Mouse (Mus musculus) MN1 (cell line): ENCODE data around the gene 9330161L09Rik.

ENCODE experiments used
- DNase-seq: peaks from one replicate; pipeline ENCODE4 v3.0.0-alpha.2; 2016; ENCODE audit warnings: low spot score

Gene 9330161L09Rik

GRCm38 (mm10) chr12:103389348-103389727 lies 18.3 kb downstream of the 9330161L09Rik start:
- DNase-seq = peak; percentile 30

GRCm38 (mm10) chr12:103388505-103389347 lies 18.9 kb downstream of the 9330161L09Rik start, which contains the start of gene Otub2:
Gene Otub2 (plus strand): TSS chr12:103388682.
- peak; percentile 94 for DNase-seq

- DNase-seq = no peak
These were observed 27.4 kb downstream of the 9330161L09Rik start for GRCm38 (mm10) chr12:103380226-103380625.

- DNase-seq = no peak
These were observed 30.8 kb downstream of the 9330161L09Rik start for GRCm38 (mm10) chr12:103376774-103377173.

- no peak for DNase-seq
These were observed 31.5 kb downstream of the 9330161L09Rik start for GRCm38 (mm10) chr12:103376124-103376523.

GRCm38 (mm10) chr12:103373530-103374236 lies 33.9 kb downstream of the 9330161L09Rik start:
- no peak for DNase-seq

- DNase-seq = peak; percentile 19
These were observed 35.9 kb downstream of the 9330161L09Rik start for GRCm38 (mm10) chr12:103371711-103372110.

GRCm38 (mm10) chr12:103370861-103371260 lies 36.8 kb downstream of the 9330161L09Rik start:
- DNase-seq = no peak

GRCm38 (mm10) chr12:103368777-103369176 lies 38.8 kb downstream of the 9330161L09Rik start:
- no peak for DNase-seq

- DNase-seq = no peak
These were observed 39.3 kb downstream of the 9330161L09Rik start for GRCm38 (mm10) chr12:103368326-103368669.

- peak; percentile 68 for DNase-seq
These were observed 39.8 kb downstream of the 9330161L09Rik start for GRCm38 (mm10) chr12:103367620-103368325.

- no peak for DNase-seq
These were observed 40.4 kb downstream of the 9330161L09Rik start for GRCm38 (mm10) chr12:103367171-103367570.

GRCm38 (mm10) chr12:103362336-103362735 lies 45.3 kb downstream of the 9330161L09Rik start:
- DNase-seq = no peak

- DNase-seq = no peak
These were observed 45.9 kb downstream of the 9330161L09Rik start for GRCm38 (mm10) chr12:103361539-103362307.

GRCm38 (mm10) chr12:103360812-103361211 lies 46.8 kb downstream of the 9330161L09Rik start:
- DNase-seq = no peak

- DNase-seq = no peak
These were observed 48.4 kb downstream of the 9330161L09Rik start for GRCm38 (mm10) chr12:103358951-103359801.

GRCm38 (mm10) chr12:103358216-103358615 lies 49.4 kb downstream of the 9330161L09Rik start:
- DNase-seq = no peak
